Mouse (Mus musculus): ENCODE measurements around the gene Nelfcd.

- TF ChIP-seq CTCF (IDR thresholded peaks at IDR 0.05; ENCODE audit: extremely low read depth, insufficient read depth, insufficient read length, insufficient replicate concordance) (no peak), POLR2A (IDR thresholded peaks at IDR 0.05; ENCODE audit: low read depth, low read length) (no peak)
These were observed 19.3 kb downstream of the Nelfcd start for GRCm38 (mm10) chr2:174434943-174435342.
